Mouse (Mus musculus): ENCODE data around the gene Akr1c6. TPM values are rescaled to one million over a fixed set of nuclear protein-coding genes. Genes with fewer than 3 reads are reported as not detected.
"Not testable (repeated sequence)": the region's sequence is repeated elsewhere in the genome, so short reads cannot be mapped to it uniquely, and the experiment has no call there.

Gene Akr1c6
- total RNA-seq (2014; fragmentation: Nextera tagmentation) (not detected in 2 replicates), total RNA-seq (2017) (not detected in 2 replicates), polyA plus RNA-seq (2012) (not detected in 2 replicates)

DNA sequence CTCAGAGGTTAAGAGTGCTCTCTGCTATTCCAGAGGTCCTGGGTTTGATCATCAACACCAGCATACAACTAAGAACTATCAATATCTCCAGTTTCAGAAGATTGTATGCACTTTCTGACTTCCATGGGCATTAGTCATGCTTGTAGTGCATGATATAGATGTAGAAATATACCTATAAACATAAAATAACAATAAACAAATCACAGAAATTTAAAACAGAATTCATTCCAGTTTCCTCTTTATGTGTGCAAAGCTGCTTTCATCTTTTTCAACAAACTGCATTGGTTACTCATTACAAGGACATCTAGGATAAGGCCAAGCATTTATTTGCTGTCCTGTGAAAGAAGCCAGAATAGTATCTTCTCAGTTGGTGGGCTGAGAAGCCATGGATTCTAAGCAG is at the start of gene Akr1c6:
TSS of gene Akr1c6 (plus strand) at position 301 of the 400 bp plus-strand sequence.
- no peak for DNase-seq (ENCODE audit: low spot score)
- no peaks in the 10 kb centered on the region for H3K27me3 ChIP-seq (ENCODE audit: insufficient read depth, low read length)
- TF ChIP-seq POLR2AphosphoS5 (IDR thresholded peaks at IDR 0.05; ENCODE audit: insufficient replicate concordance, low read depth, low read length) (no peak), CTCF (IDR thresholded peaks at IDR 0.05; ENCODE audit: low read depth, low read length) (no peak), TAL1 (conservative IDR thresholded peaks at IDR 0.05; ENCODE audit: low read depth, low read length) (no peak), GATA1 (IDR thresholded peaks at IDR 0.05; ENCODE audit: borderline replicate concordance, low read length) (no peak), GATA2 (IDR thresholded peaks at IDR 0.05; ENCODE audit: borderline replicate concordance, low read depth, low read length) (no peak)
- H3K9me3 ChIP-seq (replicated peaks), result no peaks in the 10 kb centered on the region
- no peak for ATAC-seq (ENCODE audit: extremely low read depth, insufficient number of reproducible peaks, low FRiP score, poor library complexity, severe bottlenecking)
- H3K4me3 ChIP-seq (ENCODE audit: low read depth, low read length), result no peak within 1 kb of the TSS
- H3K36me3 ChIP-seq (replicated peaks), result no peaks in the 10 kb centered on the region
- no peaks in the 10 kb centered on the region for H3K4me1 ChIP-seq (ENCODE audit: insufficient read depth, low read depth, low read length)

DNA sequence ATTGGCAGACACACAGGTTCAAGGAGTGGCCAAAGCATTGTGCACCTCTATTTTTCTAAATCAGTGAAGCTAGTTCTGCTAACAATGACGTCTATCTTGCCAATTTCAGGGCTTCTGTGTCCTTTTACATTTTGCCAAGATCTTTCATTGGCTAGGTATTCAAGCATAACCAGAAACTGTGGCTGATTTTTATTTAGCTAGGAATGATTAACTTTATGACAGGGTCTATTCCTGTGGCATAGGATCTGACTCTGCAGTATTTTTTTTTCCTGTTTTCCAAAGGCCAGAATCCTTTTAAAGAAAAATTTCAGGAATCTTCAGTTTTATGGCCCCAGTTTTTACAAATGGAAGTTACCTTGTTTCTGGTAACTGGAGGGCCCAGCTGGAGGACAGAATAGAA is 49.2 kb upstream of the Akr1c6 start:
- TF ChIP-seq TAL1 (conservative IDR thresholded peaks at IDR 0.05; ENCODE audit: low read depth, low read length) (no peak), CTCF (IDR thresholded peaks at IDR 0.05; ENCODE audit: low read depth, low read length) (no peak), GATA2 (IDR thresholded peaks at IDR 0.05; ENCODE audit: borderline replicate concordance, low read depth, low read length) (no peak), POLR2AphosphoS5 (IDR thresholded peaks at IDR 0.05; ENCODE audit: insufficient replicate concordance, low read depth, low read length) (no peak)
- Histone ChIP-seq H3K4me3 (ENCODE audit: low read depth, low read length) (no peak overlapping the region), H3K9me3 (replicated peaks) (no peaks in the 10 kb centered on the region), H3K36me3 (replicated peaks) (no peaks in the 10 kb centered on the region), H3K4me1 (ENCODE audit: insufficient read depth, low read depth, low read length) (no peaks in the 10 kb centered on the region), H3K27me3 (ENCODE audit: insufficient read depth, low read length) (no peaks in the 10 kb centered on the region)
- ATAC-seq (ENCODE audit: extremely low read depth, insufficient number of reproducible peaks, low FRiP score, poor library complexity, severe bottlenecking), result no peak
- no peak for DNase-seq (ENCODE audit: low spot score)

DNA sequence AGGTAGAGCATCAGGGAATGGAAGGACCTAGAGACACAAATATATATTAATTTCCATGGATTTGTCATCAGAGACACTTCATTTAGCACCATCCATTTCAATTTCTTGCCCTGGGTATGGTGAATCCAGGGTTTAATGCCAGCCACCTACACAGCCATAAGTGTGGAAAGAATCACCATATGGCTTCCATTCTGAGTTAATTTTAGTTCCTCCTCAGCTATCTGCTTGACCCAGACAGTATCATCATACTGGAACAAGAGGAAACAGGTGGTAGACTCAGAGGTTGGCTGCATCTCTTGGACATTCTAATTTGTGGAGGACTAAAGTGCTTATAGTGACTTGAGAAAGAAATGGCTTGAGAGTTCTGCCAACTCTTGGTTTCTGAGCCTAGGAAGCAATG is 48.6 kb upstream of the Akr1c6 start:
- DNase-seq (ENCODE audit: low spot score) (no peak), ATAC-seq (ENCODE audit: extremely low read depth, insufficient number of reproducible peaks, low FRiP score, poor library complexity, severe bottlenecking) (no peak)
- Histone ChIP-seq H3K36me3 (replicated peaks) (no peaks in the 10 kb centered on the region), H3K4me3 (ENCODE audit: low read depth, low read length) (no peak overlapping the region), H3K9me3 (replicated peaks) (no peaks in the 10 kb centered on the region), H3K27me3 (ENCODE audit: insufficient read depth, low read length) (no peaks in the 10 kb centered on the region), H3K4me1 (ENCODE audit: insufficient read depth, low read depth, low read length) (no peaks in the 10 kb centered on the region)
- TF ChIP-seq GATA2 (IDR thresholded peaks at IDR 0.05; ENCODE audit: borderline replicate concordance, low read depth, low read length) (no peak), CTCF (IDR thresholded peaks at IDR 0.05; ENCODE audit: low read depth, low read length) (no peak), GATA1 (IDR thresholded peaks at IDR 0.05; ENCODE audit: borderline replicate concordance, low read length) (no peak), POLR2AphosphoS5 (IDR thresholded peaks at IDR 0.05; ENCODE audit: insufficient replicate concordance, low read depth, low read length) (no peak), TAL1 (conservative IDR thresholded peaks at IDR 0.05; ENCODE audit: low read depth, low read length) (no peak)

GRCm38 (mm10) chr13:4388762-4389446 is 45.2 kb upstream of the Akr1c6 start:
- Histone ChIP-seq H3K4me1 (ENCODE audit: insufficient read depth, low read depth, low read length) (no peaks in the 10 kb centered on the region), H3K4me3 (ENCODE audit: low read depth, low read length) (no peak overlapping the region), H3K27me3 (ENCODE audit: insufficient read depth, low read length) (no peaks in the 10 kb centered on the region), H3K9me3 (replicated peaks) (no peaks in the 10 kb centered on the region), H3K36me3 (replicated peaks) (no peaks in the 10 kb centered on the region)
- DNase-seq (ENCODE audit: low spot score) (no peak), ATAC-seq (ENCODE audit: extremely low read depth, insufficient number of reproducible peaks, low FRiP score, poor library complexity, severe bottlenecking) (no peak)
- no peak for TF ChIP-seq POLR2AphosphoS5 (IDR thresholded peaks at IDR 0.05; ENCODE audit: insufficient replicate concordance, low read depth, low read length)
- TF ChIP-seq TAL1 (conservative IDR thresholded peaks at IDR 0.05; ENCODE audit: low read depth, low read length), result no peak
- TF ChIP-seq CTCF (IDR thresholded peaks at IDR 0.05; ENCODE audit: low read depth, low read length), result no peak

GRCm38 (mm10) chr13:4400360-4400759 is 33.7 kb upstream of the Akr1c6 start:
- not testable (repeated sequence) for H3K36me3 ChIP-seq (replicated peaks); H3K27me3 ChIP-seq (ENCODE audit: insufficient read depth, low read length); DNase-seq (ENCODE audit: low spot score); H3K9me3 ChIP-seq (replicated peaks); ATAC-seq (ENCODE audit: extremely low read depth, insufficient number of reproducible peaks, low FRiP score, poor library complexity, severe bottlenecking); H3K4me1 ChIP-seq (ENCODE audit: insufficient read depth, low read depth, low read length); H3K4me3 ChIP-seq (ENCODE audit: low read depth, low read length)

GRCm38 (mm10) chr13:4400831-4401230 is 33.3 kb upstream of the Akr1c6 start:
- TF ChIP-seq GATA2 (IDR thresholded peaks at IDR 0.05; ENCODE audit: borderline replicate concordance, low read depth, low read length), result no peak
- TF ChIP-seq CTCF (IDR thresholded peaks at IDR 0.05; ENCODE audit: low read depth, low read length), result no peak
- TF ChIP-seq GATA1 (IDR thresholded peaks at IDR 0.05; ENCODE audit: borderline replicate concordance, low read length), result no peak
- TF ChIP-seq TAL1 (conservative IDR thresholded peaks at IDR 0.05; ENCODE audit: low read depth, low read length), result no peak
- no peak for TF ChIP-seq POLR2AphosphoS5 (IDR thresholded peaks at IDR 0.05; ENCODE audit: insufficient replicate concordance, low read depth, low read length)
- no peaks in the 10 kb centered on the region for H3K4me1 ChIP-seq (ENCODE audit: insufficient read depth, low read depth, low read length)
- no peak overlapping the region for H3K4me3 ChIP-seq (ENCODE audit: low read depth, low read length)
- H3K27me3 ChIP-seq (ENCODE audit: insufficient read depth, low read length), result no peaks in the 10 kb centered on the region
- DNase-seq (ENCODE audit: low spot score), result no peak
- ATAC-seq (ENCODE audit: extremely low read depth, insufficient number of reproducible peaks, low FRiP score, poor library complexity, severe bottlenecking), result no peak
- no peaks in the 10 kb centered on the region for H3K36me3 ChIP-seq (replicated peaks)
- H3K9me3 ChIP-seq (replicated peaks), result no peaks in the 10 kb centered on the region

DNA sequence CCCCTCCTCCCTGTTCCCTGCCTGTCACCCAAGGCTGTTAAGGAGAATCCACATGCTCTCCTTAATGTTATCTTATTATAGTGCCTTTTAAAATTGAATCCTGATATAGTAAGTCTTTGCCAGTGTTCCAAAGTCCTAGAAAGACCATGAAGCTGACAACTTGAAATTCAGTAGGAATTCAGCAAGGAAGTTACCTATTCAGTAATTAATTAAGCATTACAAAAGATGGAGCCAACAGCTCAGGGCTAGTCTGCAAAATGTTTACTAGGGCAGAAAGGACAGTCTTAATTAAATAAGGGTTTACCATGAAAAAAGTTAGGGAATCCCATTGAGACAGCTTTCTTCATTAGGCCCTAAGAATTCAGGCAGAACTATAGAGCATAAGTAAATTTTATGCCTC is 31.9 kb upstream of the Akr1c6 start:
- DNase-seq (ENCODE audit: low spot score) (no peak), ATAC-seq (ENCODE audit: extremely low read depth, insufficient number of reproducible peaks, low FRiP score, poor library complexity, severe bottlenecking) (no peak)
- Histone ChIP-seq H3K27me3 (ENCODE audit: insufficient read depth, low read length) (no peaks in the 10 kb centered on the region), H3K9me3 (replicated peaks) (no peaks in the 10 kb centered on the region), H3K4me1 (ENCODE audit: insufficient read depth, low read depth, low read length) (no peaks in the 10 kb centered on the region), H3K4me3 (ENCODE audit: low read depth, low read length) (no peak overlapping the region), H3K36me3 (replicated peaks) (no peaks in the 10 kb centered on the region)
- no peak for TF ChIP-seq TAL1 (conservative IDR thresholded peaks at IDR 0.05; ENCODE audit: low read depth, low read length)
- TF ChIP-seq CTCF (IDR thresholded peaks at IDR 0.05; ENCODE audit: low read depth, low read length), result no peak
- TF ChIP-seq GATA2 (IDR thresholded peaks at IDR 0.05; ENCODE audit: borderline replicate concordance, low read depth, low read length), result no peak
- no peak for TF ChIP-seq POLR2AphosphoS5 (IDR thresholded peaks at IDR 0.05; ENCODE audit: insufficient replicate concordance, low read depth, low read length)
- TF ChIP-seq GATA1 (IDR thresholded peaks at IDR 0.05; ENCODE audit: borderline replicate concordance, low read length), result no peak

All from G1E (cell line).